Mouse (Mus musculus) spleen, adult 18-20 months (tissue): ENCODE data around the gene Pgrmc1.
"Not testable (repeated sequence)": the region's sequence is repeated elsewhere in the genome, so short reads cannot be mapped to it uniquely, and the experiment has no call there.

ENCODE experiments used
- DNase-seq, 2 experiments: peaks; one replicate each; pipeline ENCODE4 v3.0.0; 2022; ENCODE audit warnings: mixed read lengths in 2 of 2

The Pgrmc1 gene

GRCm38 (mm10) chrX:36597707-36598389 is at the start of gene Pgrmc1:
TSS of gene Pgrmc1 (plus strand) at chrX:36598206.
- peak; percentile 79 to 81 for DNase-seq

- DNase-seq, result no peak
Observed at GRCm38 (mm10) chrX:36548798-36549197, 49.2 kb upstream of the Pgrmc1 start.

GRCm38 (mm10) chrX:36550906-36551305 is 47.1 kb upstream of the Pgrmc1 start:
- DNase-seq, result no peak

- no peak for DNase-seq
Observed at GRCm38 (mm10) chrX:36551351-36551750, 46.7 kb upstream of the Pgrmc1 start.

GRCm38 (mm10) chrX:36552055-36552587 is 45.9 kb upstream of the Pgrmc1 start:
- DNase-seq, result no peak

GRCm38 (mm10) chrX:36552715-36553114 is 45.3 kb upstream of the Pgrmc1 start:
- no peak for DNase-seq

- not testable (repeated sequence) for DNase-seq
Observed at GRCm38 (mm10) chrX:36555196-36555595, 42.8 kb upstream of the Pgrmc1 start.

GRCm38 (mm10) chrX:36560170-36560569 is 37.8 kb upstream of the Pgrmc1 start:
- no peak for DNase-seq

GRCm38 (mm10) chrX:36561650-36562049 is 36.4 kb upstream of the Pgrmc1 start:
- peak; percentile 29 to 66 for DNase-seq

- no peak for DNase-seq
Observed at GRCm38 (mm10) chrX:36562079-36562478, 35.9 kb upstream of the Pgrmc1 start.

GRCm38 (mm10) chrX:36586629-36587303 is 11.2 kb upstream of the Pgrmc1 start:
- DNase-seq, result no peak

- DNase-seq, result no peak
Observed at GRCm38 (mm10) chrX:36587304-36588209, 10.4 kb upstream of the Pgrmc1 start.

- DNase-seq, result no peak
Observed at GRCm38 (mm10) chrX:36590266-36590665, 7.7 kb upstream of the Pgrmc1 start.

- DNase-seq, result no peak
Observed at GRCm38 (mm10) chrX:36591120-36591519, 6.9 kb upstream of the Pgrmc1 start.

- no peak for DNase-seq
Observed at GRCm38 (mm10) chrX:36591539-36591938, 6.5 kb upstream of the Pgrmc1 start.

- no peak for DNase-seq
Observed at GRCm38 (mm10) chrX:36595247-36595646, 2.8 kb upstream of the Pgrmc1 start.

- DNase-seq, result not testable (repeated sequence)
Observed at GRCm38 (mm10) chrX:36596483-36597120, 1.4 kb upstream of the Pgrmc1 start.

GRCm38 (mm10) chrX:36598390-36598810 is 394 bp downstream of the Pgrmc1 start:
- no peak for DNase-seq

GRCm38 (mm10) chrX:36598861-36599344 is 897 bp downstream of the Pgrmc1 start:
- DNase-seq, result no peak

- no peak for DNase-seq
Observed at GRCm38 (mm10) chrX:36599656-36600055, 1.6 kb downstream of the Pgrmc1 start.

- no peak for DNase-seq
Observed at GRCm38 (mm10) chrX:36600066-36600465, 2.1 kb downstream of the Pgrmc1 start.

- no peak for DNase-seq
Observed at GRCm38 (mm10) chrX:36602926-36603325, 4.9 kb downstream of the Pgrmc1 start.
